Mouse (Mus musculus) lung, adult 2 months (tissue): ENCODE measurements at regions not wholly inside any gene's neighbourhood (a gene's known extent, or its start where the extent isn't known, plus 50 kb on each side); places are given as distances from the start of the nearest gene placed in this dataset.
"Not testable (repeated sequence)": the region's sequence is repeated elsewhere in the genome, so short reads cannot be mapped to it uniquely, and the experiment has no call there.

ENCODE experiments used
- DNase-seq: peaks from one replicate; pipeline ENCODE4 v3.0.0; 2022
- H3K4me1 ChIP-seq: fragments of 200-500 bp; 2 replicates; pipeline ENCODE4 v1.6.1; 2011; ENCODE audit warnings: low read length; ENCODE audit not compliant: control insufficient read depth, insufficient read depth
- H3K4me3 ChIP-seq: fragments of 200-500 bp; replicated peaks from 2 replicates; pipeline ENCODE3; 2011; ENCODE audit warnings: low read depth, mild to moderate bottlenecking, control low read depth, low read length; ENCODE audit errors: extremely low read depth
- CTCF ChIP-seq: fragments of 200-500 bp; IDR thresholded peaks from 2 replicates; pipeline ENCODE4 v1.5.1; 2011; ENCODE audit warnings: mild to moderate bottlenecking, low read length, control low read depth; ENCODE audit not compliant: insufficient read depth
- POLR2A ChIP-seq: fragments of 200-500 bp; IDR thresholded peaks from 2 replicates; pipeline ENCODE4 v1.6.1; 2011; ENCODE audit warnings: low read depth, mild to moderate bottlenecking, control low read depth, low read length, borderline replicate concordance; ENCODE audit errors: extremely low read depth
- WGBS: fragments of 180-500 bp; shearing (Covaris S2); methylation state at CpG from one replicate; pipeline ENCODE4 v1.1.7; 2018; 5-methylcytosine and 5-hydroxymethylcytosine counted together

DNA sequence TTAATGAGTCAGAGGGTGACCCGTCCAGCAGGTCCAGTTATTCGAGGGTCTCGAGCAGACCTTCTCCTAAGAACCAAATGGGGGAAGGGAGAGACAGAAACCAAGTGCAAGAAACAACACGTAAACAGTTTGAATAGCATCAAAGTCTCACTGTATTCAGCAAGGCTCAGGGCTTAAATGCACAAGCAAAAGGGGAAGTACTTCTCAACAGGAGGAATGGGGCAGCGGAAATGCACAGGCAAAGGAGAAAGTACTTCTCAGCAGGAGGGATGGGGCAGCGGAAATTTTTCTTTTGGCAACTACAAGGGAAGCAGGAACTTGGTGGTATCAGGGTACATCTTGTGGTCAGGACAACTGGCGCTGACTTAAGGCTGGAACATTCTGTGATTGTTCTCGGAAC, 330.6 kb downstream of the 9430069I07Rik start:
- not testable (repeated sequence) for H3K4me3 ChIP-seq, DNase-seq, H3K4me1 ChIP-seq
- WGBS = 67% methylated on average over 8 of the region's 8 CpGs

DNA sequence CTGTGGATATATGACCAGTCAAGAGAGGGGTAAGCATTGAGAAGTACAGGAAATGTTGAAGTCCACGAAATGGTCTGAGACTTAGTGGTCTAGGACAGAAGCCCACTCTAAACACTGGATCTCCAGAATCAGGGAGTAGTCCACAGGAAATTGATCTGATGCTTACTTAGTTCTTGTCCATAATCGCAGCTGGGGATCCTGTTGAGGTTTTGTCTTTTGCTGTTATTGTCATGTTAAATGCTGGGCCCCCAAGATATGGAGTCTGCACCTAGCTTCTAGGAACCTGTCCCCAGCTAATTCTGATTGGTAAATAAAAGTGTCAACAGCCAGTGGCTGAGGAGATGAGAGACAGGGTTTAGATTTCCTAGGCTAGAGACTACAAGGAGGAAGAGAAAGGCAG, 332.3 kb downstream of the 9430069I07Rik start:
- WGBS = 85% methylated on average over 2 of the region's 2 CpGs
- H3K4me3 ChIP-seq = no peak overlapping the region
- no peak for TF ChIP-seq CTCF
- TF ChIP-seq POLR2A = no peak
- no peaks in the 10 kb centered on the region for H3K4me1 ChIP-seq
- DNase-seq = no peak

- DNase-seq = peak; percentile 65
- WGBS = 28% methylated on average over 11 of the region's 11 CpGs
These were observed 335.8 kb downstream of the 9430069I07Rik start for GRCm38 (mm10) chr15:34021857-34022256.

DNA sequence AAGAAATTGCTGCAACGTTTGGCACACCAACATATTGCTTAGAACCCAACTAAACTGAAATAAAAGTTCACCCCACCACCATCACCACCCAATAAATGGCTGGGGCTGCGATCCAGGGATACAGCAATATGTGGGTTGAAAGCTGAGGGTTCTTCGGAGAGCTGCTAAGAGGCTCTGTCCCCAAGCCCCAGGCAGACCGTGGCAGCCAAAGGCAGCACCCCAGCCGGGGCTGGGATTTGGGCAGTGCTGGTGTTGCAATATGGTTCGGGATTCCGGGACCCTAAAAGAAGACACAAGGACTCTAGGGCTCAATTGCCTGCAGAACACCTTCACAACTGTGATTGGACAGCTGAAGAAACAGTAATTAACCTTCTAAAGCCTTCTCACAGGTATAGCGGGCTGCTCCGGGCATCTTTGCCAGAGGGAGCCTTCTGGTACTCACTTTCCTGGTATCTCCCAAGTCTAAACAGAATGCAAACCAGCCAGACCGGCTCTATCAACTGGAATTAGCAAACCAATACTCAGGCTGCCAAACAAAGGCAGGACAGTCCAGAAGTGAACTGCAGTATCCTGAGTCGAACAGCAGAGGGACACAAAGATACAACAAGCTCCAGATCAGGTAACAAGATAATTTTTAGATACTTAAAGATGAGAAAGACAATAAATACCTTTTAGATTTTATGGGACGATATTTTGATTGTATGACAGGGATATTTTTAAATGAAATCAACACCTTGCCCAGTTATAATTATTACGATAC, 341.1 kb downstream of the 9430069I07Rik start:
- 47% methylated on average over 13 of the region's 13 CpGs for WGBS
- Histone ChIP-seq H3K4me3 (no peak overlapping the region), H3K4me1 (no peaks in the 10 kb centered on the region)
- peak; percentile 8 for DNase-seq
- TF ChIP-seq POLR2A (no peak), CTCF (no peak)

More at GRCm38 (mm10) chr15:34021857-34022256, 335.8 kb downstream of the 9430069I07Rik start:
- H3K4me1 ChIP-seq = no peaks in the 10 kb centered on the region
- TF ChIP-seq POLR2A (no peak), CTCF (peak; percentile 72)
- H3K4me3 ChIP-seq = no peak overlapping the region

DNA sequence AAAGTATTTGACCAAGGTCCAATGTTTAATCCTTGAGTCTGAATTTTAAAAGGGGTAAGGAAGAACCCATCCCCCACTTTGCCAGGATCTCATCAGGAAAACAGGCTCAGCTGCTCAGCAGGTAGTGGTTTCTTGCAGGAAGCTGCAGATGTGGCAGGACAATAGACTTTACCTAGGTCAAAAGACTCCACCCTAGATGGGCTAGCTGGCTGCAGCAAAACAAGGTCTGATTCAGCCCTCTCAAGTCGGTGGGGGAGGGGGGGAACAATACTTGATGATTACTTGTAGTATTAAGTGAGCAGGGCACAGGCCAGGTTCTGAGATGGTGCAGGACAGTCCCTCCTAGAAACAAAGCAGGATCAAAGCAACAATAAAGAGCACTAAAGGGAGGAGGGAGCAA, 349.1 kb downstream of the 9430069I07Rik start:
- WGBS = 41% methylated on average over 1 of the region's 1 CpGs
- TF ChIP-seq POLR2A (no peak), CTCF (no peak)
- Histone ChIP-seq H3K4me3 (no peak overlapping the region), H3K4me1 (no peaks in the 10 kb centered on the region)
- DNase-seq = no peak

DNA sequence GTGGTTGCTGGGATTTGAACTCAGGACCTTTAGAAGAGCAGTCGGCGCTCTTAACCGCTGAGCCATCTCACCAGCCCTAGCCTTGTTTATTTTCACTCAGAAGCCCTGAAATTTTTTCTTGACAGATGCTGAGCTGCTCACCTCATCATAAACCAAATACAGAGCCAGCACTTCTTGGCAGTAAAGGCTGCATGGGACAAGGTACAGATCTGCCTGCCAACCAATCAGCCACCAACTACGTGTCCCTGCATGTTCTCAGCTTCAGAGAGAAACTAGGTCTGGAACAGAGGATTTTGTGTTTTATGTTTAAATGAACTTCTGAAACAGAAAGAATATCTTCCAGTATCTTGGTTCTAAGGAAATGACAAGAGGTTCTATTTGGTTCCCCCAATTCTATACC, 365.3 kb downstream of the 9430069I07Rik start:
- 66% methylated on average over 4 of the region's 4 CpGs for WGBS
- no peak for DNase-seq
- TF ChIP-seq CTCF = no peak
- TF ChIP-seq POLR2A = no peak
- Histone ChIP-seq H3K4me1 (no peaks in the 10 kb centered on the region), H3K4me3 (no peak overlapping the region)

DNA sequence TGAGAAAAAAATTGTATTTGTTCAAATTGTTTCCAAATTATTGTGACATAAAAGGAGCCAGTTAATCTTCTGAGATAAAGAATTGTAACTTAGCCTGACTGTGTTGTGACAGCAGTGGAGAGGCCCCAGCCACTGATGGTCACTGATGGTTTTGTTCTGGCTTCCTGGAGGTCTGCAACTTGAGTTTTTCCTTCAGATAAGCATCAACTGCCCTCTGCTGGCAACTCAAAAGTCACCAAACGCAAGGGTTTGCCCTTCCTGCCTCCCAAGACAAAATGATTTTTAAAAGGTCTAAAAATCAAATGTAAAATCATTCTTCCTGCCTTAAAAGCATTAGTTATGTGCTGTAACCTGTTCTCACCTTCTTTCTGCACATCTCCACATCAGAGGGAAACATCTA, 382.6 kb downstream of the 9430069I07Rik start:
- no peak for DNase-seq
- 19% methylated on average over 1 of the region's 1 CpGs for WGBS
- H3K4me3 ChIP-seq = no peak overlapping the region
- no peaks in the 10 kb centered on the region for H3K4me1 ChIP-seq
- TF ChIP-seq CTCF = 0 out of 2 replicates have a peak, but pooled peaks have one; percentile 6
- TF ChIP-seq POLR2A = no peak

- no peak for DNase-seq
- 71% methylated on average over 3 of the region's 3 CpGs for WGBS
- H3K4me1 ChIP-seq = no peaks in the 10 kb centered on the region
- no peak overlapping the region for H3K4me3 ChIP-seq
- no peak for TF ChIP-seq CTCF
- TF ChIP-seq POLR2A = no peak
These were observed 384.2 kb downstream of the 9430069I07Rik start for GRCm38 (mm10) chr15:33973466-33973865.

- TF ChIP-seq CTCF (no peak), POLR2A (no peak)
- H3K4me1 ChIP-seq = no peaks in the 10 kb centered on the region
- 14% methylated on average over 1 of the region's 1 CpGs for WGBS
- no peak overlapping the region for H3K4me3 ChIP-seq
- no peak for DNase-seq
These were observed 388.3 kb downstream of the 9430069I07Rik start for GRCm38 (mm10) chr15:33969409-33969808.

GRCm38 (mm10) chr15:33935013-33935664, 422.5 kb downstream of the 9430069I07Rik start:
- H3K4me3 ChIP-seq = no peak overlapping the region
- TF ChIP-seq CTCF = no peak
- no peak for TF ChIP-seq POLR2A
- no peaks in the 10 kb centered on the region for H3K4me1 ChIP-seq
- DNase-seq = no peak
- WGBS = 64% methylated on average over 4 of the region's 4 CpGs
